Comparison of ENCODE assay signal across 18 mouse cellular contexts in the genomic region with DNA sequence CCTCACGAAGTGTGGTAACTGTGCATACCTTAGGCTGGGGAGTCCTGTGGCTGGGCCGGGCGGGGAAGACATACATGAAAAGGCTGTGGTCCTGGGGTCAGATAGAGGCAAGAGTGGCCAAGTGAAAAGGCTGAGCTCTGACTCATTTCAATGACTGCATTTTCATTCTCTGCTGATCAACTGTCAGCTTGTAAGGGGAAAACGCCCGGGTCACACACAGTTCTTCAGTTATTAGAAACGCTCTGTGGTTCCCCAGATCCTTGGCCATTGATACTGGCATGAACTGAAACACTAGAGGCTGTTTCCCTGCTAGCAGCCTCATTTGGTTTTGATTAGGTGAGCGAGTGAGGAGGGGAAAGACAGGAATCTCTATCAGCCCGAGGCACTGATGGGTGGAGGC. TPM values are rescaled to one million over a fixed set of nuclear protein-coding genes. Genes with fewer than 3 reads are reported as not detected.
DNase-seq lines count a peak whose midpoint lies in the region; ATAC-seq lines count a peak whose summit lies in the region.
"Had no signal": no experiment of that assay in that cellular context is flagged by ENCODE, and none has a peak within 500 bp of the region (broad histone marks: within the 10 kb centered on the region; RNA-seq: fewer than 3 reads in every experiment).

No protein-coding gene starts in this region.

- no peaks in the 10 kb centered on the region for H3K9me3 ChIP-seq in heart, embryonic 11.5 days (replicated peaks; ENCODE audit: control insufficient read depth, low read length)
- no peaks in the 10 kb centered on the region for H3K9me3 ChIP-seq in embryonic facial prominence, embryonic 15.5 days (replicated peaks)
- H3K9me3 ChIP-seq: forebrain, embryonic 12.5 days; hindbrain, embryonic 13.5 days; limb, embryonic 15.5 days had no signal

- H3K36me3 ChIP-seq in heart, embryonic 11.5 days (ENCODE audit: control insufficient read depth, insufficient read depth, low read length), result no peaks in the 10 kb centered on the region
- no peaks in the 10 kb centered on the region for H3K36me3 ChIP-seq in embryonic facial prominence, embryonic 15.5 days
- H3K36me3 ChIP-seq: forebrain, embryonic 12.5 days; hindbrain, embryonic 13.5 days; limb, embryonic 15.5 days had no signal

- peaks cover 21% of the 10 kb centered on the region for H3K4me1 ChIP-seq in heart, embryonic 11.5 days (ENCODE audit: control insufficient read depth, insufficient read depth, low read length)
- H3K4me1 ChIP-seq in embryonic facial prominence, embryonic 15.5 days, result peaks cover 9% of the 10 kb centered on the region; the same call in 1 of the 2 replicates
- H3K4me1 ChIP-seq: forebrain, embryonic 12.5 days; hindbrain, embryonic 13.5 days had no signal

- no peak for DNase-seq in heart, postnatal 4 days
- peak; percentile 6 for DNase-seq in thymus, postnatal 4 days
- DNase-seq in thymus, postnatal 10 days (ENCODE audit: low spot score in 2 of 2), result no peak
- DNase-seq in spleen, adult 12 weeks (ENCODE audit: low spot score), result no peak
- DNase-seq in left cerebral cortex, adult 9 months (ENCODE audit: low spot score in 2 of 2), result no peak
- DNase-seq: cerebellum, adult 18-20 months; gastrocnemius, postnatal 10 days; lung, adult 2 months had no signal

- 38% methylated on average over 8 of the region's 8 CpGs for WGBS in heart, embryonic 11.5 days (ENCODE audit: insufficient replicate concordance)
- WGBS in embryonic facial prominence, embryonic 15.5 days, result 21% methylated on average over 8 of the region's 8 CpGs

- no peak overlapping the region for H3K4me3 ChIP-seq in heart, embryonic 11.5 days (ENCODE audit: low read depth, low read length)
- H3K4me3 ChIP-seq in embryonic facial prominence, embryonic 15.5 days (replicated peaks), result no peak overlapping the region
- H3K4me3 ChIP-seq: forebrain, embryonic 12.5 days; hindbrain, embryonic 13.5 days; left cerebral cortex, adult 2 months; limb, embryonic 15.5 days had no signal

- no peak overlapping the region for H3K27ac ChIP-seq in heart, embryonic 11.5 days (ENCODE audit: low read depth, low read length)
- H3K27ac ChIP-seq in embryonic facial prominence, embryonic 15.5 days (replicated peaks), result no peak overlapping the region
- H3K27ac ChIP-seq: forebrain, embryonic 12.5 days; hindbrain, embryonic 13.5 days; left cerebral cortex, adult 2 months; limb, embryonic 15.5 days had no signal

- no peak for ATAC-seq in heart, embryonic 11.5 days (replicated peaks; ENCODE audit: insufficient number of reproducible peaks, low FRiP score, low TSS enrichment)
- 0 out of 2 replicates have a peak, but pooled peaks have one; percentile 12 for ATAC-seq in embryonic facial prominence, embryonic 15.5 days (ENCODE audit: insufficient number of reproducible peaks, low FRiP score, low TSS enrichment, low read depth)
- no peak for ATAC-seq in frontal cortex, adult (ENCODE audit: low TSS enrichment)
- ATAC-seq: intestine, postnatal 0 days had no signal

- H3K4me2 ChIP-seq in heart, embryonic 11.5 days, result 0 out of 2 replicates have a peak overlapping the region, but pooled peaks have one; percentile 6
- H3K4me2 ChIP-seq in embryonic facial prominence, embryonic 15.5 days (replicated peaks), result no peak overlapping the region
- H3K4me2 ChIP-seq: forebrain, embryonic 12.5 days; hindbrain, embryonic 13.5 days; limb, embryonic 15.5 days had no signal

- no peaks in the 10 kb centered on the region for H3K27me3 ChIP-seq in heart, embryonic 11.5 days (ENCODE audit: control insufficient read depth, insufficient read depth, low read length)
- no peaks in the 10 kb centered on the region for H3K27me3 ChIP-seq in embryonic facial prominence, embryonic 15.5 days
- H3K27me3 ChIP-seq: forebrain, embryonic 12.5 days; hindbrain, embryonic 13.5 days; limb, embryonic 15.5 days had no signal

- H3K9ac ChIP-seq in heart, embryonic 11.5 days (ENCODE audit: low read depth, low read length), result no peak overlapping the region
- H3K9ac ChIP-seq in embryonic facial prominence, embryonic 15.5 days, result no peak overlapping the region
- H3K9ac ChIP-seq: forebrain, embryonic 12.5 days; hindbrain, embryonic 13.5 days; limb, embryonic 15.5 days had no signal

RNA-seq across cellular contexts. Expression of a gene that starts 33.4 kb away (rescaled TPM):
- polyA plus RNA-seq in heart, embryonic 11.5 days (2014; fragmentation: Nextera tagmentation; extraction: Ambion mirVana), result 0.03 TPM in 1 of 2 replicates, not detected in the other
- under 1 TPM; 0.16 to 0.26 TPM for total RNA-seq in heart, postnatal 4 days (2021)
- polyA plus RNA-seq in embryonic facial prominence, embryonic 15.5 days (2015; fragmentation: Nextera tagmentation; extraction: Ambion mirVana), result 0.16 and 0.20 TPM in 2 replicates
- total RNA-seq: MEL had no signal
- polyA plus RNA-seq: C2C12 had no signal
